ENCODE assay signal across 10 mouse cellular contexts in genomic region chr8:48733057-48733456, GRCm38 (mm10).
"Had no signal": no experiment of that assay in that cellular context is flagged by ENCODE, and none has a peak within 500 bp of the region (broad histone marks: within the 10 kb centered on the region; RNA-seq: fewer than 3 reads in every experiment).

No protein-coding gene starts in this region.

- H3K4me3 ChIP-seq: kidney, embryonic 15.5 days; limb, embryonic 12.5 days; midbrain, embryonic 12.5 days; stomach, embryonic 15.5 days had no signal

- ATAC-seq: hindbrain, postnatal 0 days; midbrain, embryonic 16.5 days had no signal

- H3K36me3 ChIP-seq: kidney, embryonic 15.5 days; limb, embryonic 12.5 days; midbrain, embryonic 12.5 days; stomach, embryonic 15.5 days had no signal

- H3K4me1 ChIP-seq: kidney, embryonic 15.5 days; stomach, embryonic 15.5 days had no signal

- H3K9me3 ChIP-seq: kidney, embryonic 15.5 days; limb, embryonic 12.5 days; midbrain, embryonic 12.5 days; stomach, embryonic 15.5 days had no signal

- H3K4me2 ChIP-seq: kidney, embryonic 15.5 days; limb, embryonic 12.5 days; midbrain, embryonic 12.5 days; stomach, embryonic 15.5 days had no signal

- H3K27me3 ChIP-seq: kidney, embryonic 15.5 days; limb, embryonic 12.5 days; midbrain, embryonic 12.5 days; stomach, embryonic 15.5 days had no signal

- H3K27ac ChIP-seq: hindbrain, postnatal 0 days; kidney, embryonic 15.5 days; limb, embryonic 12.5 days; midbrain, embryonic 12.5 days; stomach, embryonic 15.5 days had no signal

- DNase-seq: lung, adult 18-20 months; right cerebral cortex, postnatal 14 days; thymus, adult 2 months; thymus, postnatal 36 days had no signal

- H3K9ac ChIP-seq: kidney, embryonic 15.5 days; limb, embryonic 12.5 days; midbrain, embryonic 12.5 days; stomach, embryonic 15.5 days had no signal
